8 mouse cellular contexts compared by ENCODE assay signal in genomic region chr2:154569836-154570286, GRCm38 (mm10). TPM values are rescaled to one million over a fixed set of nuclear protein-coding genes. Genes with fewer than 3 reads are reported as not detected.
DNase-seq lines count a peak whose midpoint lies in the region; ATAC-seq and TF ChIP-seq lines count a peak whose summit lies in the region.

TSS of gene E2f1 (minus strand) at chr2:154569892.

- H3K4me2 ChIP-seq in embryonic facial prominence, embryonic 15.5 days (replicated peaks) = peak within 1 kb of the TSS; percentile 77
- H3K4me2 ChIP-seq in kidney, embryonic 15.5 days = peak within 1 kb of the TSS; percentile 82

- 0% methylated on average over 42 of the region's 44 CpGs for WGBS in bone marrow, adult 2 months
- under 1% methylated on average over 42 of the region's 44 CpGs for WGBS in embryonic facial prominence, embryonic 15.5 days
- WGBS in heart, embryonic 10.5 days = under 1% methylated on average over 42 of the region's 44 CpGs
- WGBS in kidney, embryonic 15.5 days = 1% methylated on average over 43 of the region's 44 CpGs

- H3K4me1 ChIP-seq in bone marrow, adult 2 months (ENCODE audit: control insufficient read depth, insufficient read depth, low read length) = peaks cover 3% of the 10 kb centered on the region
- H3K4me1 ChIP-seq in embryonic facial prominence, embryonic 15.5 days = peaks cover 51% of the 10 kb centered on the region
- H3K4me1 ChIP-seq in heart, embryonic 10.5 days = peaks cover 47% of the 10 kb centered on the region
- peaks cover 48% of the 10 kb centered on the region for H3K4me1 ChIP-seq in kidney, embryonic 15.5 days

- H3K9ac ChIP-seq in embryonic facial prominence, embryonic 15.5 days = peak within 1 kb of the TSS; percentile 44
- H3K9ac ChIP-seq in kidney, embryonic 15.5 days = peak within 1 kb of the TSS; percentile 87

- DNase-seq in 416B (ENCODE audit: low read depth) = peak; percentile 95
- peak; percentile 99 for DNase-seq in heart, embryonic 10.5 days (ENCODE audit: low spot score)
- peak; percentile 99 for DNase-seq in liver
- peak; percentile 96 to 98 for DNase-seq in spleen, postnatal 4 days (ENCODE audit: low spot score in 2 of 2)

- no peaks in the 10 kb centered on the region for H3K27me3 ChIP-seq in embryonic facial prominence, embryonic 15.5 days
- no peaks in the 10 kb centered on the region for H3K27me3 ChIP-seq in heart, embryonic 10.5 days (ENCODE audit: insufficient read depth, poor library complexity, severe bottlenecking)
- H3K27me3 ChIP-seq in kidney, embryonic 15.5 days = no peaks in the 10 kb centered on the region

- peak within 1 kb of the TSS; percentile 82 for H3K27ac ChIP-seq in bone marrow, adult 2 months (ENCODE audit: control insufficient read depth, insufficient read depth, low read depth, low read length, poor library complexity)
- H3K27ac ChIP-seq in embryonic facial prominence, embryonic 15.5 days (replicated peaks) = peak within 1 kb of the TSS; percentile 85
- peak within 1 kb of the TSS; percentile 91 for H3K27ac ChIP-seq in heart, embryonic 10.5 days
- H3K27ac ChIP-seq in kidney, embryonic 15.5 days = peak within 1 kb of the TSS; percentile 88

- no peak; the same call in 1 of the 2 replicates for TF ChIP-seq CTCF in bone marrow, adult 2 months (IDR thresholded peaks at IDR 0.05; ENCODE audit: control insufficient read depth, insufficient read depth, low read length)

- no peaks in the 10 kb centered on the region for H3K36me3 ChIP-seq in embryonic facial prominence, embryonic 15.5 days
- no peaks in the 10 kb centered on the region for H3K36me3 ChIP-seq in heart, embryonic 10.5 days
- no peaks in the 10 kb centered on the region for H3K36me3 ChIP-seq in kidney, embryonic 15.5 days

- H3K4me3 ChIP-seq in bone marrow, adult 2 months (replicated peaks; ENCODE audit: control insufficient read depth, low read depth, low read length) = peak within 1 kb of the TSS; percentile 93
- H3K4me3 ChIP-seq in embryonic facial prominence, embryonic 15.5 days (replicated peaks) = peak within 1 kb of the TSS; percentile 77
- peak within 1 kb of the TSS; percentile 85 for H3K4me3 ChIP-seq in heart, embryonic 10.5 days
- H3K4me3 ChIP-seq in kidney, embryonic 15.5 days (replicated peaks) = peak within 1 kb of the TSS; percentile 92

- no peaks in the 10 kb centered on the region for H3K9me3 ChIP-seq in embryonic facial prominence, embryonic 15.5 days (replicated peaks)
- no peaks in the 10 kb centered on the region for H3K9me3 ChIP-seq in heart, embryonic 10.5 days
- H3K9me3 ChIP-seq in kidney, embryonic 15.5 days (replicated peaks) = no peaks in the 10 kb centered on the region

- peak; percentile 97 for ATAC-seq in embryonic facial prominence, embryonic 15.5 days (ENCODE audit: insufficient number of reproducible peaks, low FRiP score, low TSS enrichment, low read depth)
- peak; percentile 97 for ATAC-seq in kidney, embryonic 15.5 days (replicated peaks; ENCODE audit: low FRiP score)
- ATAC-seq in monocyte, adult 5-6 weeks (replicated peaks; ENCODE audit: insufficient number of reproducible peaks, low FRiP score, low TSS enrichment, poor library complexity, severe bottlenecking) = peak; percentile 88

- TF ChIP-seq POLR2A in bone marrow, adult 2 months (IDR thresholded peaks at IDR 0.05; ENCODE audit: borderline replicate concordance, control insufficient read depth, low read depth, low read length) = peak; percentile 62; the same call in 1 of the 2 replicates

RNA-seq across cellular contexts. Expression of gene E2f1, which starts in this region (rescaled TPM):
- polyA plus RNA-seq in bone marrow, adult 2 months (2011; ENCODE audit: insufficient read depth, insufficient read length, low replicate concordance, missing spikeins) = 49.6 and 63.0 TPM in 2 replicates
- polyA plus RNA-seq in embryonic facial prominence, embryonic 15.5 days (2015; fragmentation: Nextera tagmentation; extraction: Ambion mirVana) = 24.6 and 25.5 TPM in 2 replicates
- 18.0 and 18.6 TPM in 2 replicates for polyA plus RNA-seq in heart, embryonic 10.5 days (2016; fragmentation: Nextera tagmentation; extraction: Ambion mirVana)
- 20.7 and 21.0 TPM in 2 replicates for polyA plus RNA-seq in kidney, embryonic 15.5 days (2015; fragmentation: Nextera tagmentation; extraction: Ambion mirVana)
- total RNA-seq in monocyte, adult 5-6 weeks (2017) = 0.64 to 3.1 TPM (median 1.8 TPM) in 3 replicates

Comparison
In these comparisons a context has a peak if more than half of its experiments do, and no peak if none do; other contexts are left out.
1. Peak in every context shown above with its lines: DNase-seq, ATAC-seq, H3K4me3 ChIP-seq and H3K27ac ChIP-seq.